Mouse (Mus musculus) hindbrain, embryonic 15.5 days (tissue): ENCODE data around the gene Smg6. TPM values are rescaled to one million over a fixed set of nuclear protein-coding genes. Genes with fewer than 3 reads are reported as not detected.

Experiments
- ATAC-seq: fragments of 200-750 bp; cut with Nextera tagmentation; 2 replicates; pipeline ENCODE4 v1.8.0; 2017; ENCODE audit warnings: low read depth, moderate number of reproducible peaks, moderate TSS enrichment; ENCODE audit not compliant: low FRiP score
- H3K27ac ChIP-seq: fragments of 300-500 bp; sonication (generic); replicated peaks from 2 replicates; pipeline ENCODE4 v1.5.1; 2015; ENCODE audit warnings: mild to moderate bottlenecking, inconsistent platforms
- H3K27me3 ChIP-seq: fragments of 300-500 bp; sonication (generic); 2 replicates; pipeline ENCODE4 v1.6.1; 2015; ENCODE audit warnings: control low read depth, inconsistent platforms
- H3K36me3 ChIP-seq: fragments of 300-500 bp; sonication (generic); 2 replicates; pipeline ENCODE4 v1.6.1; 2015; ENCODE audit warnings: control low read depth, inconsistent platforms
- H3K4me1 ChIP-seq: fragments of 300-500 bp; sonication (generic); replicated peaks from 2 replicates; pipeline ENCODE4 v1.6.1; 2015; ENCODE audit warnings: control low read depth, inconsistent platforms
- H3K4me2 ChIP-seq: fragments of 300-500 bp; sonication (generic); 2 replicates; pipeline ENCODE4 v1.6.1; 2015; ENCODE audit warnings: moderate library complexity, mild to moderate bottlenecking, inconsistent platforms
- H3K4me3 ChIP-seq: fragments of 300-500 bp; sonication (generic); 2 replicates; pipeline ENCODE4 v1.5.1; 2015; ENCODE audit warnings: mild to moderate bottlenecking, inconsistent platforms
- H3K9ac ChIP-seq: fragments of 300-500 bp; sonication (generic); 2 replicates; pipeline ENCODE4 v1.6.1; 2015; ENCODE audit warnings: inconsistent platforms
- H3K9me3 ChIP-seq: fragments of 300-500 bp; sonication (generic); 2 replicates; pipeline ENCODE4 v1.6.1; 2016; ENCODE audit warnings: control low read depth, inconsistent platforms
- WGBS: fragments of 180-500 bp; shearing (Covaris S2); methylation state at CpG from one replicate; pipeline ENCODE4 v1.1.7; 2015; 5-methylcytosine and 5-hydroxymethylcytosine counted together
- polyA plus RNA-seq: library from polyadenylated mRNA; unstranded; fragments of >200 nt; fragmentation: Nextera tagmentation; extraction: Ambion mirVana; gene quantifications from 2 replicates; pipeline ENCODE4 v1.2.1, GENCODE M21; 2015

Gene Smg6
- polyA plus RNA-seq, 1 experiment from 2014 or later, result 13.5 TPM

- peak within 1 kb of the TSS; percentile 45; the same call in 1 of the 2 replicates for H3K27ac ChIP-seq
- H3K4me1 ChIP-seq, result peaks cover 58% of the 10 kb centered on the region
- peak within 1 kb of the TSS; percentile 56 for H3K4me3 ChIP-seq
- H3K4me2 ChIP-seq, result peak within 1 kb of the TSS; percentile 80
- under 1% methylated on average over 79 of the region's 84 CpGs for WGBS
- peaks cover 31% of the 10 kb centered on the region for H3K27me3 ChIP-seq
- no peaks in the 10 kb centered on the region for H3K36me3 ChIP-seq
- H3K9ac ChIP-seq, result peak within 1 kb of the TSS; percentile 57
- no peaks in the 10 kb centered on the region for H3K9me3 ChIP-seq
- no peak for ATAC-seq
These were observed 267.8 kb downstream of the Smg6 start, which contains the start of gene Rtn4rl1 for GRCm38 (mm10) chr11:75193256-75194071. TSS of gene Rtn4rl1 (plus strand) at chr11:75193783.

GRCm38 (mm10) chr11:75194121-75194849 lies 268.7 kb downstream of the Smg6 start:
- H3K36me3 ChIP-seq, result no peaks in the 10 kb centered on the region
- no peaks in the 10 kb centered on the region for H3K9me3 ChIP-seq
- H3K4me2 ChIP-seq, result peak overlapping the region; percentile 80
- H3K4me1 ChIP-seq, result peaks cover 55% of the 10 kb centered on the region
- peaks cover 31% of the 10 kb centered on the region for H3K27me3 ChIP-seq
- peak overlapping the region; percentile 56 for H3K4me3 ChIP-seq
- H3K27ac ChIP-seq, result peak overlapping the region; percentile 45; the same call in 1 of the 2 replicates
- H3K9ac ChIP-seq, result peak overlapping the region; percentile 57
- WGBS, result under 1% methylated on average over 52 of the region's 52 CpGs
- no peak for ATAC-seq

- ATAC-seq, result peak; percentile 42; the same call in 1 of the 2 replicates
- whole genome bisulfite sequencing, result 1% methylated on average over 39 of the region's 39 CpGs
These were observed 269.3 kb downstream of the Smg6 start for GRCm38 (mm10) chr11:75194850-75195461.

GRCm38 (mm10) chr11:75196131-75196530 lies 270.5 kb downstream of the Smg6 start:
- Histone ChIP-seq H3K4me3 (peak overlapping the region; percentile 56; the same call in 1 of the 2 replicates), H3K27ac (no peak overlapping the region), H3K4me1 (peaks cover 41% of the 10 kb centered on the region), H3K9ac (no peak overlapping the region), H3K36me3 (no peaks in the 10 kb centered on the region), H3K4me2 (peak overlapping the region; percentile 80), H3K9me3 (no peaks in the 10 kb centered on the region), H3K27me3 (peaks cover 31% of the 10 kb centered on the region)
- no peak for ATAC-seq
- 50% methylated on average over 6 of the region's 6 CpGs for WGBS

More at GRCm38 (mm10) chr11:75194850-75195461, 269.3 kb downstream of the Smg6 start:
- Histone ChIP-seq H3K4me1 (peaks cover 49% of the 10 kb centered on the region), H3K27ac (0 out of 2 replicates have a peak overlapping the region, but pooled peaks have one; percentile 13), H3K4me2 (peak overlapping the region; percentile 80), H3K9me3 (no peaks in the 10 kb centered on the region), H3K36me3 (no peaks in the 10 kb centered on the region), H3K27me3 (peaks cover 31% of the 10 kb centered on the region), H3K9ac (peak overlapping the region; percentile 57), H3K4me3 (peak overlapping the region; percentile 56)

- Histone ChIP-seq H3K4me1 (peaks cover 39% of the 10 kb centered on the region), H3K27me3 (peaks cover 21% of the 10 kb centered on the region), H3K9ac (no peak overlapping the region), H3K9me3 (no peaks in the 10 kb centered on the region), H3K27ac (no peak overlapping the region), H3K36me3 (no peaks in the 10 kb centered on the region), H3K4me3 (no peak overlapping the region), H3K4me2 (no peak overlapping the region)
- no peak for ATAC-seq
- WGBS, result 30% methylated on average over 7 of the region's 7 CpGs
These were observed 272.3 kb downstream of the Smg6 start for GRCm38 (mm10) chr11:75197956-75198355.

GRCm38 (mm10) chr11:75198792-75199191 lies 273.2 kb downstream of the Smg6 start:
- Histone ChIP-seq H3K4me2 (no peak overlapping the region), H3K27me3 (peaks cover 19% of the 10 kb centered on the region), H3K4me3 (no peak overlapping the region), H3K36me3 (no peaks in the 10 kb centered on the region), H3K4me1 (peaks cover 30% of the 10 kb centered on the region), H3K9ac (no peak overlapping the region), H3K9me3 (no peaks in the 10 kb centered on the region), H3K27ac (no peak overlapping the region)
- ATAC-seq, result no peak
- 44% methylated on average over 4 of the region's 4 CpGs for WGBS

GRCm38 (mm10) chr11:75199951-75200350 lies 274.3 kb downstream of the Smg6 start:
- Histone ChIP-seq H3K4me2 (no peak overlapping the region), H3K36me3 (no peaks in the 10 kb centered on the region), H3K9ac (no peak overlapping the region), H3K4me3 (no peak overlapping the region), H3K4me1 (peaks cover 19% of the 10 kb centered on the region), H3K27me3 (peaks cover 12% of the 10 kb centered on the region), H3K9me3 (no peaks in the 10 kb centered on the region), H3K27ac (no peak overlapping the region)
- 77% methylated on average over 5 of the region's 5 CpGs for WGBS
- ATAC-seq, result no peak

GRCm38 (mm10) chr11:75200935-75201334 lies 275.3 kb downstream of the Smg6 start:
- no peak overlapping the region for H3K27ac ChIP-seq
- no peaks in the 10 kb centered on the region for H3K9me3 ChIP-seq
- 89% methylated on average over 12 of the region's 12 CpGs for WGBS
- H3K9ac ChIP-seq, result no peak overlapping the region
- peaks cover 9% of the 10 kb centered on the region for H3K4me1 ChIP-seq
- no peak overlapping the region for H3K4me3 ChIP-seq
- H3K27me3 ChIP-seq, result peaks cover 6% of the 10 kb centered on the region
- no peak for ATAC-seq
- H3K36me3 ChIP-seq, result no peaks in the 10 kb centered on the region
- H3K4me2 ChIP-seq, result no peak overlapping the region

GRCm38 (mm10) chr11:75201721-75202120 lies 276.1 kb downstream of the Smg6 start:
- Histone ChIP-seq H3K27me3 (peaks cover 2% of the 10 kb centered on the region; the same call in 1 of the 2 replicates), H3K27ac (no peak overlapping the region), H3K9me3 (no peaks in the 10 kb centered on the region), H3K4me3 (no peak overlapping the region), H3K4me2 (no peak overlapping the region), H3K9ac (no peak overlapping the region), H3K36me3 (no peaks in the 10 kb centered on the region), H3K4me1 (peaks cover 3% of the 10 kb centered on the region; the same call in 1 of the 2 replicates)
- no peak for ATAC-seq
- WGBS, result 76% methylated on average over 8 of the region's 8 CpGs

- ATAC-seq, result no peak
- Histone ChIP-seq H3K27ac (no peak overlapping the region), H3K4me1 (no peaks in the 10 kb centered on the region), H3K36me3 (no peaks in the 10 kb centered on the region), H3K27me3 (no peaks in the 10 kb centered on the region), H3K9ac (no peak overlapping the region), H3K9me3 (no peaks in the 10 kb centered on the region), H3K4me2 (no peak overlapping the region), H3K4me3 (no peak overlapping the region)
- WGBS, result 90% methylated on average over 4 of the region's 4 CpGs
These were observed 278.3 kb downstream of the Smg6 start for GRCm38 (mm10) chr11:75203926-75204325.

- Histone ChIP-seq H3K36me3 (no peaks in the 10 kb centered on the region), H3K9me3 (no peaks in the 10 kb centered on the region), H3K4me1 (no peaks in the 10 kb centered on the region), H3K27me3 (no peaks in the 10 kb centered on the region), H3K4me2 (no peak overlapping the region), H3K27ac (no peak overlapping the region), H3K9ac (no peak overlapping the region), H3K4me3 (no peak overlapping the region)
- 42% methylated on average over 9 of the region's 9 CpGs for WGBS
- ATAC-seq, result no peak
These were observed 278.8 kb downstream of the Smg6 start for GRCm38 (mm10) chr11:75204472-75204871.
